Comparison of ENCODE assay signal across 13 mouse cellular contexts in genomic region chr3:69446989-69447388, GRCm38 (mm10).
DNase-seq lines count a peak whose midpoint lies in the region; ATAC-seq and TF ChIP-seq lines count a peak whose summit lies in the region.
"Had no signal": no experiment of that assay in that cellular context is flagged by ENCODE, and none has a peak within 500 bp of the region (broad histone marks: within the 10 kb centered on the region; RNA-seq: fewer than 3 reads in every experiment).

No protein-coding gene starts in this region.

- peak; percentile 47 for ATAC-seq in frontal cortex, adult (ENCODE audit: low TSS enrichment)
- peak; percentile 90 for ATAC-seq in hematopoietic stem cell, adult 5-6 weeks (replicated peaks in 1 of 2; ENCODE audit: insufficient read depth in 1 of 2, low FRiP score in 2 of 2, low TSS enrichment in 1 of 2, low read depth in 1 of 2, poor library complexity in 2 of 2, severe bottlenecking in 2 of 2)

- no peak for TF ChIP-seq POLR2A in cortical plate, adult 2 months (IDR thresholded peaks at IDR 0.05; ENCODE audit: extremely low read depth, insufficient read depth, low read length)

- H3K4me1 ChIP-seq in cortical plate, adult 2 months (ENCODE audit: control insufficient read depth, insufficient read depth, low read length): peaks cover 5% of the 10 kb centered on the region
- H3K4me1 ChIP-seq: embryonic facial prominence, embryonic 10.5 days; liver, embryonic 13.5 days had no signal

- H3K4me3 ChIP-seq in cortical plate, adult 2 months (ENCODE audit: insufficient read depth, low read length): no peak overlapping the region
- H3K4me3 ChIP-seq: embryonic facial prominence, embryonic 10.5 days; liver, embryonic 13.5 days had no signal

- H3K27ac ChIP-seq in cortical plate, adult 2 months (ENCODE audit: insufficient read depth, low read length): peak overlapping the region; percentile 78; the same call in 1 of the 2 replicates
- H3K27ac ChIP-seq: embryonic facial prominence, embryonic 10.5 days; hindbrain, embryonic 14.5 days; liver, embryonic 13.5 days had no signal

- TF ChIP-seq CTCF in cortical plate, adult 2 months (IDR thresholded peaks at IDR 0.05; ENCODE audit: extremely low read depth, insufficient read depth, low read length): no peak

- no peak for DNase-seq in frontal cortex, postnatal 36 days (ENCODE audit: low spot score in 2 of 2)
- peak; percentile 29 for DNase-seq in layer of hippocampus, adult 11-12 months (ENCODE audit: low spot score)
- DNase-seq in layer of hippocampus, adult 8-10 months (ENCODE audit: low spot score in 2 of 2): no peak
- DNase-seq in urinary bladder, postnatal 4 days (ENCODE audit: low spot score in 2 of 2): no peak
- no peak for DNase-seq in ovary, postnatal 10 days (ENCODE audit: low spot score)
- DNase-seq: cerebellum, adult 8-10 months; liver, embryonic 13.5 days; lung, postnatal 36 days had no signal
